Mouse (Mus musculus): ENCODE results near the gene Casd1. TPM values are rescaled to one million over a fixed set of nuclear protein-coding genes. Genes with fewer than 3 reads are reported as not detected.

Gene Casd1
- polyA plus RNA-seq (2015; fragmentation: Nextera tagmentation; extraction: Ambion mirVana) = 26.3 and 27.8 TPM in 2 replicates

DNA sequence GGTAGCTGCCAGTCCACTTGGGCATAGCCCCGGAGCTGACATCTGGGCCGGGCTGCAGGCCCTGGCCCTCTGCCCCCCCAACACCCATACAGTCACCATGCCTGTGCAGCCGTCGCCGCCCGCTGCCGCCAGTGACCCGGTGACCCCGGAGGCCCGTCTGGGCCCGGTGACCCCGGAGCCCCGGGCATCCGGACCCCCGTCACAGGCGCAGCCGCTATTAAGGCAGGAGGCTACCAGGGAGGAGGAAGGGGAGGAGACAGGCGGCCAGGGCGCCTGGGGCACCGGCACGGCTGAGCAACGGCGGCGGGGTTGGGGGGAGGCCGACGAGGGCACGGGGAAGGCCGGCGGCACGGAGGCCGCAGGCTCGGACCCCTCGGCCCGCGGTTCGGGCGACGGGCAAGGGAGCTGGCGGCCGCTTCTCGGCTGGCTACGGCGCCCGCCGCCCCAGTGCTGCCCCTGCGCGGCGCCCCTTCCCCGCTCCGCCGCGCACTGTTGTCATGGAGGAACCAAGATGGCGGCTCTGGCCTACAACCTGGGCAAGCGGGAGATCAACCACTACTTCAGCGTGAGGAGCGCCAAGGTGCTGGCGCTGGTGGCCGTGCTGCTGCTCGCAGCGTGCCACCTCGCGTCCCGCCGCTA is at the start of gene Casd1:
Gene Casd1, plus strand, starts transcription at position 182 of the 639 bp plus-strand sequence.
- ATAC-seq (ENCODE audit: insufficient number of reproducible peaks, low FRiP score, low TSS enrichment, low read depth) = peak; percentile 79
- peak within 1 kb of the TSS; percentile 78 for H3K4me3 ChIP-seq
- WGBS = under 1% methylated on average over 47 of the region's 64 CpGs
- H3K4me1 ChIP-seq = peaks cover 14% of the 10 kb centered on the region; the same call in 1 of the 2 replicates
- no peaks in the 10 kb centered on the region for H3K36me3 ChIP-seq
- H3K4me2 ChIP-seq = peak within 1 kb of the TSS; percentile 89
- peak within 1 kb of the TSS; percentile 95 for H3K9ac ChIP-seq
- H3K27ac ChIP-seq = peak within 1 kb of the TSS; percentile 96
- no peaks in the 10 kb centered on the region for H3K27me3 ChIP-seq
- H3K9me3 ChIP-seq = no peaks in the 10 kb centered on the region; the same call in 1 of the 2 replicates

DNA sequence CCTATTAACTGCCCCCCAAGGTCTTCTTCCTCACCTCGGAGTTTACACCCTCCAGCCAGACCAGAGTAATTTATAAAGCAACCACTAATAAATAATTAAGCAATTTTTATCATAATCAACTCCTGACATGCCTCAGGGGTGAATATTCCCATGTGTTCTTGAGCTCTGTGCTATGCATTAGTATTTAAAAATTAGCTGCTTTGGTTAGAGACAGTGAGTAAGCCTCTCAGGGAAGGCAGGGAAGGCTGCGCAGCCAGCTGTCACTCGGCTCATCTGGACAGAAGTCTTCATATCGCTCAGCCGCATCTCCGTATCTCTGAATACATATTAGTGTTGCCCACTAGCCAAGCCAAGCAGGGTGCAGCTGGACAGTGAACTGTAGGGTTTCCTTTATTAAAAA is 45.3 kb upstream of the Casd1 start:
- Histone ChIP-seq H3K27ac (no peak overlapping the region), H3K4me1 (peaks cover 9% of the 10 kb centered on the region; the same call in 1 of the 2 replicates)
- no peak for ATAC-seq (ENCODE audit: insufficient number of reproducible peaks, low FRiP score, low TSS enrichment, low read depth)

DNA sequence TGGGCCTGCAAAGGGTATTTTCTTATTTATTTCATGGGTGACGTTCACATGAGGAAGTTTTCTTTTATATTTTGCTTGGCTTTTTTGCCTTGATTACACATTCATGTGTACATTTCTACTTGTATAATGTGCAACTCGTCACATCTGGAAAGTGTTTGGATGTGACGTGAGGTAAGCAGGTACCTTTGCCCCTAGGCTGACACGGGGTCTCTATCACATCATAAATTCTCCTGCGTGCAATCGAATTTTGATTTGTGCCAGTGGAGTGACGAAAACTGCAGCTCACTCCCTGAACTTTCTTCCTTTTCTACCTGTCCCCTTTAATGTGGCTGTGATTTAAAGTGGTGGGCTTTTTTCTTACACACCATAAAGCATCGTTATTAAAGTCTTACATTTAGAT is 43.6 kb upstream of the Casd1 start:
- Histone ChIP-seq H3K27ac (no peak overlapping the region), H3K4me3 (no peak overlapping the region)

More for the DNA sequence above, 45.3 kb upstream of the Casd1 start:
- Histone ChIP-seq H3K9ac (no peak overlapping the region), H3K4me3 (no peak overlapping the region), H3K4me2 (no peak overlapping the region), H3K36me3 (no peaks in the 10 kb centered on the region), H3K27me3 (no peaks in the 10 kb centered on the region), H3K9me3 (no peaks in the 10 kb centered on the region)
- 68% methylated on average over 6 of the region's 6 CpGs for WGBS

DNA sequence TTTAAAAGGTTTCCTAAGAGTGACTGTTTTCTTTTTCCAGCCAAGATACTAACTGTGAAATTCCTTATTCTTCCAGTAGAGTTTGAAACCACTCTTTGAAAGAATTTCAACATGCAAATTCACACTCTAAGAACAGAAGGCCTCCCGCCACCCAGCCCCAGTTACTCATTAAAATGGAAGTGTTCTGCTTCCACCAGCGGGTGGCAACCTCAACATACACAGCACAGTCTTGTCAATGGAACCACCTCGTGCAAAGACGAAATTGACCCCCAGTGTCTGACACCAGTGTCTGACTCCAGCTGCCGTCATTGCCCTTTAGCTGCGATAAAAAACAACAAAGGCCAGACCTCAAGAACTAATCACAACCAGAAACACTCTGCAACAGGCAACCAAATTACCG is 43.0 kb upstream of the Casd1 start:
- peaks cover 17% of the 10 kb centered on the region for H3K4me1 ChIP-seq
- no peaks in the 10 kb centered on the region for H3K36me3 ChIP-seq
- WGBS = 11% methylated on average over 7 of the region's 7 CpGs
- H3K4me2 ChIP-seq = peak overlapping the region; percentile 31
- no peaks in the 10 kb centered on the region for H3K27me3 ChIP-seq
- H3K27ac ChIP-seq = no peak overlapping the region
- H3K4me3 ChIP-seq = no peak overlapping the region; the same call in 1 of the 2 replicates
- peak; percentile 76; the same call in 1 of the 2 replicates for ATAC-seq (ENCODE audit: insufficient number of reproducible peaks, low FRiP score, low TSS enrichment, low read depth)
- H3K9ac ChIP-seq = no peak overlapping the region
- H3K9me3 ChIP-seq = no peaks in the 10 kb centered on the region

More for the DNA sequence above, 43.6 kb upstream of the Casd1 start:
- Histone ChIP-seq H3K27me3 (no peaks in the 10 kb centered on the region), H3K4me2 (no peak overlapping the region), H3K36me3 (no peaks in the 10 kb centered on the region), H3K4me1 (peaks cover 17% of the 10 kb centered on the region), H3K9me3 (no peaks in the 10 kb centered on the region), H3K9ac (no peak overlapping the region)
- 30% methylated on average over 8 of the region's 8 CpGs for WGBS
- no peak for ATAC-seq (ENCODE audit: insufficient number of reproducible peaks, low FRiP score, low TSS enrichment, low read depth)

DNA sequence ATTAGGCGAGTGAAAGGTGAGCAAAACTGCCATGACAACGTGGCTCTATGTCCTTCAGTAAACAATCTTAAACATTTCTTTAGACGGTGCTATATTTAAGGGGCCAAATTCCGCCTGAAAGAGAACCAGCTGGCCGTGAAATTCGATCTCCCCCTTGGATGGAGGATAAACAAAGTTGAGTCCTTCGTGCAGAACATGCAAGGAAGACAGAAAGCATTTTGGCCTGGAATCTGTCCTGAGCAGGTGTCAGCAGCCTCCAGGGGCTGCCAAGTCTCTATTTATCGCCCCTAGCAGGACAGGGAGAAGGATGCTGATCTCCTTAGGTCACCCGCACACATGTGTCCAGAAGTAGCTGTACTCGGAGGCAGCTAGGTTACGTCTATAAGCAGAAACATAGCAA is 39.5 kb upstream of the Casd1 start:
- Histone ChIP-seq H3K4me3 (no peak overlapping the region), H3K4me1 (peaks cover 17% of the 10 kb centered on the region), H3K9me3 (no peaks in the 10 kb centered on the region), H3K27me3 (no peaks in the 10 kb centered on the region), H3K4me2 (no peak overlapping the region), H3K9ac (no peak overlapping the region), H3K36me3 (no peaks in the 10 kb centered on the region), H3K27ac (peak overlapping the region; percentile 54; the same call in 1 of the 2 replicates)
- 17% methylated on average over 11 of the region's 11 CpGs for WGBS
- peak; percentile 55; the same call in 1 of the 2 replicates for ATAC-seq (ENCODE audit: insufficient number of reproducible peaks, low FRiP score, low TSS enrichment, low read depth)

DNA sequence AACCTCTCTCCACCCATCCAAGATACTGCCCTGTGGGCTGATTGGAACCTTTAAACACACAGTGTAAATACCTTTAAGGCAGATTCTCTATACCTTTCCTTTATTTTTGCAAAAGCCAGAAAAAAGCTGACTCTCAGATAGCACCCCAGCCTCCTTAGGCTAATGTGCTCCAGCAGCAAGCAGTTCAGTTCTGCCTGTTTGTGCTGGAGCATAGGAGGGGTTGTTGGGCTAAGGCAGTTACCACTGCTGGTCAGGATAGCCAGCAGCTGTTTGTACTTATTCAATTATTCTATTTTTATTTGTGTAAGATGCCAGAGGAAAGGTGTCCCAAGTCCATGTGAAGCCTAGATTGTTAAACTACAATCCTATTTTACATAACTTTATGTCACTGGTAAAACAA is 39.0 kb upstream of the Casd1 start:
- Histone ChIP-seq H3K4me2 (no peak overlapping the region), H3K36me3 (no peaks in the 10 kb centered on the region), H3K4me3 (no peak overlapping the region), H3K9ac (no peak overlapping the region), H3K9me3 (no peaks in the 10 kb centered on the region), H3K27ac (peak overlapping the region; percentile 54; the same call in 1 of the 2 replicates), H3K27me3 (no peaks in the 10 kb centered on the region), H3K4me1 (peaks cover 17% of the 10 kb centered on the region)
- 0 out of 2 replicates have a peak, but pooled peaks have one; percentile 35 for ATAC-seq (ENCODE audit: insufficient number of reproducible peaks, low FRiP score, low TSS enrichment, low read depth)

DNA sequence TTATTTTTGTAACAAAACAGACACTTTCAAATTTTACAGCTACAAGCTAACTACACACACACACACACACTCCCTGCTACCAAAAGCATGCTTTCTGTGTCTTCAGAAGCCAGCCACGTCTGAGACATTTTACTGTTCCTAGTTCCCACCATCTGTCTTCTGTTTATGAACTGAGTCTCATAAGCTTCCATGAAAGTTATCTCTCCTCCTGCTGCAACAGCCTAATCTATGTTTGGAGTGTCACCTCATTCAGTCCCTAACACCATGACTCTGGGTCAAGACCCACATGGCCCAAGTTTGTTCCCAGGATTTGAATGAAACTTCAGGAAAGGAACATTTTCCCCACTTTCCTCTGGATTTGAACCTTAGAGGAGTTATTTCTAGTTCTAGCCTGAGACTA is 38.2 kb upstream of the Casd1 start:
- 23% methylated on average over 1 of the region's 1 CpGs for WGBS
- no peak for ATAC-seq (ENCODE audit: insufficient number of reproducible peaks, low FRiP score, low TSS enrichment, low read depth)
- Histone ChIP-seq H3K36me3 (no peaks in the 10 kb centered on the region), H3K4me1 (peaks cover 17% of the 10 kb centered on the region), H3K27me3 (no peaks in the 10 kb centered on the region), H3K4me3 (no peak overlapping the region), H3K4me2 (no peak overlapping the region), H3K9me3 (no peaks in the 10 kb centered on the region), H3K27ac (no peak overlapping the region), H3K9ac (no peak overlapping the region)

DNA sequence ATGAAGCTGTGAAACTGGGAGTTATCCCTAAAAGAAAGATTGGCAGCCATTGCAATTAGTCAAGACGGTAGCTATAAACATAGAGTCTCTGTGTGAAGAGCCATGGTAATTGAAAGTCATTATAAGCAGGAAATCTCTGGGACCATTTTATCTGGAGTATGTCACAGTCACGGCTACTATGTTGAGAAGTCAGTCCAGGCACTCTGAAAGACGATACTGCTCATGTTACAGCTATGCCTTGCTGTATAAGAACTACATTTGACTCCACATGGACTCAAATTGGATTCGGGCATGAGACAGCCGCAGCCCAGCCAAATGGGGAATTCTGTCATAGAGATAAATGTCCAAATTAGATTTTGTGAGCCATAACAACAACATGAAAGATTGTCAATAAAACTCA is 37.2 kb upstream of the Casd1 start:
- no peak overlapping the region for H3K4me2 ChIP-seq
- H3K9ac ChIP-seq = no peak overlapping the region
- H3K36me3 ChIP-seq = no peaks in the 10 kb centered on the region
- no peaks in the 10 kb centered on the region for H3K27me3 ChIP-seq
- H3K9me3 ChIP-seq = no peaks in the 10 kb centered on the region
- H3K4me3 ChIP-seq = no peak overlapping the region
- peaks cover 8% of the 10 kb centered on the region for H3K4me1 ChIP-seq
- no peak overlapping the region for H3K27ac ChIP-seq
- WGBS = 57% methylated on average over 5 of the region's 5 CpGs
- ATAC-seq (ENCODE audit: insufficient number of reproducible peaks, low FRiP score, low TSS enrichment, low read depth) = no peak

DNA sequence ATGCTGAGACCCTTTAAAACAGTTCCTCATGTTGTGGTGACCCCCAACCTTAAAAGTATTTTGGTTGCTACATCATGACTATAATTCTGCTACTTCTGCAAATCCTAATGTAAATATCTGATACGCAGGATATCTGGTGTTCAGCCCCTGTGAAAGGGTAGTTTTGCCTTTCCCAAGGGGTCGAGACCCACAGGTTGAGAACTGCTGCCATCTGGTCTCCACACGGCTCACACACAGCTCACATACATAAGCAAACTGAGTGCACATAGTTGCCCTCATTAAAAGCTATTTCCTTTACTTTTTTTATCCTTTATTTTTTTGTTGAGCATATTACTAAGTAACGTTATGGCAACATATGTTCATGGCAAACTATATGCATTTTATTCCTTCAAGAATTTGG is 30.2 kb upstream of the Casd1 start:
- H3K36me3 ChIP-seq = no peaks in the 10 kb centered on the region
- H3K9me3 ChIP-seq = no peaks in the 10 kb centered on the region
- no peak overlapping the region for H3K4me2 ChIP-seq
- 26% methylated on average over 4 of the region's 4 CpGs for WGBS
- no peak for ATAC-seq (ENCODE audit: insufficient number of reproducible peaks, low FRiP score, low TSS enrichment, low read depth)
- H3K4me3 ChIP-seq = no peak overlapping the region
- no peaks in the 10 kb centered on the region for H3K27me3 ChIP-seq
- no peaks in the 10 kb centered on the region for H3K4me1 ChIP-seq
- no peak overlapping the region for H3K27ac ChIP-seq
- no peak overlapping the region for H3K9ac ChIP-seq

DNA sequence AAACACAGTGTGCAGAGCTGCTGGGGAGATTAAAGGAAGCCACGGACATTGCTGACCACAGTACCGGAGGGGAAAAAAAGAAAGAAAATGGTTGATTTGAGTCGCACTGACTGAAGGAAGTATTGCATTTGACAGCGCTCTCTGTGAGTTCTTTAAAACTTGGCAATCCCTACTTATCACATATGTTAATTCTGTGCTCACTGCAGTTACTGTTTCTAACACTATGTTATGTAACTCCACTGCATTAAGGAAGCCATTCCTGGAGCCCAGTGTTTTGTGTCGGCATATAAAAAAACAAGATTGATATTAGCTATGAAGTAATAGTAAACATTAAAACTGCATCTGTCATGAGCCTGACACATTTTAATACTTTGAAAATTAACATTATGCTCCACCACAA is 22.9 kb upstream of the Casd1 start:
- 49% methylated on average over 5 of the region's 5 CpGs for WGBS
- Histone ChIP-seq H3K9me3 (no peaks in the 10 kb centered on the region), H3K9ac (no peak overlapping the region), H3K4me3 (no peak overlapping the region), H3K4me2 (no peak overlapping the region), H3K36me3 (no peaks in the 10 kb centered on the region), H3K4me1 (no peaks in the 10 kb centered on the region), H3K27me3 (no peaks in the 10 kb centered on the region), H3K27ac (no peak overlapping the region)
- no peak for ATAC-seq (ENCODE audit: insufficient number of reproducible peaks, low FRiP score, low TSS enrichment, low read depth)

DNA sequence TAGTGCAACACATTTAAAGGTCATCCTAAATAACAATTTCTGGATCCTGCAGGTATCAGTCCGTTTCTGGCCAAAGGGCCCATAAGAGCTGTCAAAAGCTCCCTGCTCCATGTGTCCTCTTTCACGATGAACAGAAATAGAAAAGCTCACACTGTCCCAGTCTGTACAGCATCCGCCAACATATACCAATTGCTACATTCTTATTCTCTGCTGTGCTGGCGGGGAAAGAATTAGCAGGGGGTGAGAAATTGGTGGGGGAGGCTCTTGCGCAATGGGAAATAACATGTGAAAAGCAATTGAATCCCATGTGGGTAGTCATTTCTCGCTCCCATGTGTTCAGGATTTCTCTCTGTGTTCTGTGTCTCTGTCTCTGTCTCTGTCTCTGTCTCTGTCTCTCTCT is 22.3 kb upstream of the Casd1 start:
- H3K4me1 ChIP-seq = no peaks in the 10 kb centered on the region
- H3K36me3 ChIP-seq = no peaks in the 10 kb centered on the region
- 79% methylated on average over 6 of the region's 6 CpGs for WGBS
- no peak overlapping the region for H3K27ac ChIP-seq
- no peak overlapping the region for H3K4me2 ChIP-seq
- no peak for ATAC-seq (ENCODE audit: insufficient number of reproducible peaks, low FRiP score, low TSS enrichment, low read depth)
- H3K9ac ChIP-seq = no peak overlapping the region
- H3K4me3 ChIP-seq = no peak overlapping the region
- no peaks in the 10 kb centered on the region for H3K9me3 ChIP-seq
- no peaks in the 10 kb centered on the region for H3K27me3 ChIP-seq

DNA sequence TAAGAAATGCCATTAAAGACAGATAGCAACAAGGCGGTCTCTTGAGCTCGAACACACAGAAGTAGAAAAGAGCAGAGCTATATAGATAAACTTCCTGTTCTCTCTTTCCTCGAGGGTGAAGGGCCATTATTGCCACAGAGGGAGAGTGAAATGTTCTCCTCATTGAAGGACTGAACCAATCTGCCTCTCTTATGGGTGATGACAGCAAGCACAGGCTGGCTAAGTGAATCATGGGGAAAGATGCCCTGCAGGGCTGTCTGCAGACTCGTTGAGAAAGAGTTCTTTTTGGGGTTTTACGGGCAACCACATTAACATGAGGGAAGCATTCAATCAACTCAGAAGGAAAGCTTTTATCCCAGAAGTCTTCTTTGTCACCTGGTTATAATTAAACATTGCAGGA is 21.0 kb upstream of the Casd1 start:
- Histone ChIP-seq H3K4me1 (0 out of 2 replicates have a peak, but pooled peaks cover 2% of the 10 kb centered on the region), H3K27me3 (no peaks in the 10 kb centered on the region), H3K9me3 (no peaks in the 10 kb centered on the region), H3K9ac (no peak overlapping the region), H3K36me3 (no peaks in the 10 kb centered on the region), H3K4me2 (no peak overlapping the region), H3K27ac (no peak overlapping the region), H3K4me3 (no peak overlapping the region)
- no peak for ATAC-seq (ENCODE audit: insufficient number of reproducible peaks, low FRiP score, low TSS enrichment, low read depth)
- WGBS = 31% methylated on average over 5 of the region's 5 CpGs
